Mouse (Mus musculus): ENCODE data around the gene Cirbp.

DNA sequence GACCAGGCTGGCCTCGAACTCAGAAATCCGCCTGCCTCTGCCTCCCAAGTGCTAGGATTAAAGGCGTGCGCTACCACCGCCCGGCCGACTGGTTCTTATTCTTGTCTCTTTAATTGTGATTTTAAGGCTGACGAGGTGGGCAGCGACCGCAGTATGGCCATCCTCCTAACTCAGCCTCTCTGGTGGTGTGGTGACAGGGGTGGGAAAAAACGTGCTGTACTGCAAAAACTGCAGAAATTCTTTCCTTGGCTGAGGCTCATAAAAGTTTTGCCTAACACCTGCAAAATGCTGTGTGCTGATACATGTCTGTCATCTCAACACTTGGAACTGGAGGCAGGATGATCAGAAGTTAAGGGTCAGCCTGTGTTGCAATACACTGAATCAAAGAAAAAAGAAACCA lies 7.6 kb downstream of the Cirbp start:
- TF ChIP-seq CTCF (IDR thresholded peaks at IDR 0.05; ENCODE audit: control insufficient read depth, insufficient read depth, insufficient replicate concordance, low read depth, low read length) (no peak), POLR2A (IDR thresholded peaks at IDR 0.05; ENCODE audit: control insufficient read depth, low read depth, low read length) (no peak)

Measured in testis, adult 2 months (tissue).